Mouse (Mus musculus) ES-Bruce4 (cell line): ENCODE data around the gene Cog3. TPM values are rescaled to one million over a fixed set of nuclear protein-coding genes. Genes with fewer than 3 reads are reported as not detected.

ENCODE experiments used
- H3K27ac ChIP-seq: 2 replicates; pipeline ENCODE4 v1.5.1; 2012; ENCODE audit warnings: low read length, inconsistent platforms; ENCODE audit not compliant: insufficient read depth
- H3K27me3 ChIP-seq: 2 replicates; pipeline ENCODE4 v1.6.1; 2012; ENCODE audit warnings: mild to moderate bottlenecking, low read length, inconsistent platforms; ENCODE audit not compliant: control insufficient read depth, poor library complexity, insufficient read depth, severe bottlenecking
- H3K36me3 ChIP-seq: 2 replicates; pipeline ENCODE4 v1.6.1; 2012; ENCODE audit warnings: inconsistent platforms, mild to moderate bottlenecking, low read length, moderate library complexity; ENCODE audit not compliant: control insufficient read depth, poor library complexity, insufficient read depth, severe bottlenecking
- H3K4me1 ChIP-seq: one replicate; pipeline ENCODE4 v1.8.1; 2011; ENCODE audit warnings: low read length; ENCODE audit not compliant: control insufficient read depth, insufficient read depth
- H3K4me3 ChIP-seq: 2 replicates; pipeline ENCODE4 v1.5.1; 2011; ENCODE audit warnings: low read depth, mild to moderate bottlenecking, low read length
- H3K9ac ChIP-seq: 2 replicates; pipeline ENCODE4 v1.6.1; 2012; ENCODE audit warnings: low read depth, mild to moderate bottlenecking, inconsistent platforms; ENCODE audit not compliant: poor library complexity, severe bottlenecking
- H3K9me3 ChIP-seq: replicated peaks from 2 replicates; pipeline ENCODE4 v1.6.1; 2012; ENCODE audit warnings: mild to moderate bottlenecking, low read length, inconsistent platforms; ENCODE audit not compliant: control insufficient read depth, poor library complexity, insufficient read depth, severe bottlenecking
- CTCF ChIP-seq: IDR thresholded peaks from one replicate; pipeline ENCODE4 v1.8.1; 2011; ENCODE audit warnings: low read depth, low read length
- EP300 ChIP-seq: IDR thresholded peaks from 2 replicates; pipeline ENCODE4 v1.6.1; 2011; ENCODE audit warnings: low read depth, low read length; ENCODE audit not compliant: insufficient read depth
- POLR2A ChIP-seq: IDR thresholded peaks from one replicate; pipeline ENCODE4 v1.8.1; 2011; ENCODE audit warnings: low read length; ENCODE audit not compliant: insufficient read depth
- polyA plus RNA-seq: library from polyadenylated mRNA; stranded (reverse); fragments of >200 nt; gene quantifications from 2 replicates; pipeline ENCODE4 v1.2.4, GENCODE M21; 2011; ENCODE audit warnings: low read depth; ENCODE audit not compliant: missing spikeins, insufficient read depth, insufficient read length

Cog3 gene
- polyA plus RNA-seq = 24.6 and 25.5 TPM in 2 replicates

GRCm38 (mm10) chr14:75753991-75754817 lies at the start of gene Cog3:
Gene Cog3 (minus strand): TSS chr14:75754517.
- Histone ChIP-seq H3K4me3 (peak within 1 kb of the TSS; percentile 84), H3K9me3 (no peaks in the 10 kb centered on the region), H3K4me1 (peaks cover 1% of the 10 kb centered on the region), H3K36me3 (no peaks in the 10 kb centered on the region), H3K27ac (no peak within 1 kb of the TSS), H3K27me3 (no peaks in the 10 kb centered on the region), H3K9ac (peak within 1 kb of the TSS; percentile 85)
- TF ChIP-seq EP300 = no peak
- peak; percentile 1 for TF ChIP-seq CTCF
- no peak for TF ChIP-seq POLR2A

GRCm38 (mm10) chr14:75797769-75798386 lies 43.6 kb upstream of the Cog3 start:
- Histone ChIP-seq H3K36me3 (no peaks in the 10 kb centered on the region), H3K9ac (no peak overlapping the region), H3K9me3 (no peaks in the 10 kb centered on the region), H3K4me3 (no peak overlapping the region), H3K27ac (no peak overlapping the region), H3K4me1 (no peaks in the 10 kb centered on the region), H3K27me3 (no peaks in the 10 kb centered on the region; the same call in 1 of the 2 replicates)
- TF ChIP-seq POLR2A = no peak
- no peak for TF ChIP-seq EP300
- TF ChIP-seq CTCF = no peak

- no peak overlapping the region for H3K9ac ChIP-seq
- no peaks in the 10 kb centered on the region for H3K36me3 ChIP-seq
- no peaks in the 10 kb centered on the region for H3K4me1 ChIP-seq
- TF ChIP-seq EP300 = no peak
- TF ChIP-seq CTCF = no peak
- no peak for TF ChIP-seq POLR2A
- H3K27ac ChIP-seq = no peak overlapping the region
- H3K9me3 ChIP-seq = no peaks in the 10 kb centered on the region
- no peak overlapping the region for H3K4me3 ChIP-seq
- H3K27me3 ChIP-seq = no peaks in the 10 kb centered on the region
Observed at GRCm38 (mm10) chr14:75795918-75796317, 41.6 kb upstream of the Cog3 start.

GRCm38 (mm10) chr14:75794726-75795125 lies 40.4 kb upstream of the Cog3 start:
- Histone ChIP-seq H3K9ac (no peak overlapping the region), H3K27me3 (no peaks in the 10 kb centered on the region), H3K4me3 (no peak overlapping the region), H3K4me1 (no peaks in the 10 kb centered on the region), H3K27ac (no peak overlapping the region), H3K9me3 (no peaks in the 10 kb centered on the region), H3K36me3 (no peaks in the 10 kb centered on the region)
- no peak for TF ChIP-seq POLR2A
- no peak for TF ChIP-seq EP300
- TF ChIP-seq CTCF = no peak

GRCm38 (mm10) chr14:75794324-75794723 lies 40.0 kb upstream of the Cog3 start:
- Histone ChIP-seq H3K27ac (no peak overlapping the region), H3K9me3 (no peaks in the 10 kb centered on the region), H3K36me3 (no peaks in the 10 kb centered on the region), H3K4me1 (no peaks in the 10 kb centered on the region), H3K4me3 (no peak overlapping the region), H3K9ac (no peak overlapping the region), H3K27me3 (no peaks in the 10 kb centered on the region)
- TF ChIP-seq CTCF (no peak), POLR2A (no peak), EP300 (no peak)

GRCm38 (mm10) chr14:75793110-75793509 lies 38.8 kb upstream of the Cog3 start:
- no peak overlapping the region for H3K27ac ChIP-seq

More at GRCm38 (mm10) chr14:75793110-75793509, 38.8 kb upstream of the Cog3 start:
- TF ChIP-seq CTCF = no peak
- TF ChIP-seq EP300 = no peak
- TF ChIP-seq POLR2A = no peak
- no peaks in the 10 kb centered on the region for H3K9me3 ChIP-seq
- H3K9ac ChIP-seq = no peak overlapping the region
- H3K27me3 ChIP-seq = no peaks in the 10 kb centered on the region
- H3K4me3 ChIP-seq = no peak overlapping the region
- no peaks in the 10 kb centered on the region for H3K36me3 ChIP-seq
- no peaks in the 10 kb centered on the region for H3K4me1 ChIP-seq
